Mouse (Mus musculus): ENCODE measurements at regions not wholly inside any gene's neighbourhood (a gene's known extent, or its start where the extent isn't known, plus 50 kb on each side); places are given as distances from the start of the nearest gene placed in this dataset.

- no peak for DNase-seq
- intact Hi-C loops (cut with DNase I) = no loop called here
These were observed 1397.2 kb upstream of the Cntnap5a start for GRCm38 (mm10) chr1:114287349-114287748.

DNA sequence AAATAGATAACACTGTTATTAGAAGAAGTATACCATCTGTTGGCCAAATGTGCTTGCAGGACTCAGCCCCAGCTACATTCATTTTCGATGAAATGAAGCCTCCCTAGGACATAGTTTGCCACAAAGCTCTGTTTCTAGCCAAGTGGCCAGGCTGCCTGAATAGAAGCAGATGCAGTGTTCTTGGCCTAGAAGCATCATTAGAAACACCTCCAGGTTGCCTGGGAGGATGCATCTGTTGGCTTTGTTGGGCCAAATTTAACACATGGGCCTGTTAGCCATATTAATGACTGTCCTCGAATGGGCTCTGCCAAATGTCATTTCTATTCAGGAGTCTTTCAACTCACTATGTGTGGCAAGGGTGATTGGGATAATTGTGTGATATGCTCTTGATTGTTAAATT lies 1354.0 kb upstream of the Cntnap5a start:
- no peak for DNase-seq
- intact Hi-C loops (cut with DNase I) = no loop called here

GRCm38 (mm10) chr1:114358215-114358995 lies 1326.2 kb upstream of the Cntnap5a start:
- no peak for DNase-seq
- intact Hi-C loops (cut with DNase I) = no loop called here

GRCm38 (mm10) chr1:114392034-114392433 lies 1292.5 kb upstream of the Cntnap5a start:
- DNase-seq = peak; percentile 3 to 6
- intact Hi-C loops (cut with DNase I) = no loop called here

Data from heart, postnatal 10 days (tissue).